Mouse (Mus musculus): ENCODE data around the gene Jam3. TPM values are rescaled to one million over a fixed set of nuclear protein-coding genes. Genes with fewer than 3 reads are reported as not detected.

Gene Jam3
- polyA plus RNA-seq, 1 experiment from 2014 or later, result 163 TPM

DNA sequence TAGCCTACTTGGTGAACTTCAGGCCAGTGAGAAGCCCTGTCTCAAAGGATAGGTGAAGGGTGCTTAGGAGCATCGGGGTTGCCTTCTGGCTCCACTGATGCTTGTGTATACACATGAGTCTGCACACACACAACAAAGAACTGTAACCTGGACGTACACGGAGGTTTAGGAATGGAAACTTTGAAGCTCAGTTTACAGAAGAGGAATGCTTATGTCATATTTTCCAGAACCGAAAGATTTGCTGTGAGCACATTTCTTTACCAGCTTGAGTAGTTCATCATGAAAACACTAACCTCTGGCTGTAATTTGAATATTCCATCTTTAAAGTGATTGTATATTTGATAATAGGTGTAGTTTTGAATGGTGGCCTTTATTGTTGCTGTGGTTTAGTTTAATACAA lies 84.3 kb downstream of the Jam3 start:
- H3K4me3 ChIP-seq (ENCODE audit: low read depth, low read length), result no peak overlapping the region
- H3K9ac ChIP-seq (ENCODE audit: low read depth, low read length), result no peak overlapping the region
- DNase-seq (ENCODE audit: low spot score) (no peak), ATAC-seq (ENCODE audit: low FRiP score) (no peak)
- H3K27ac ChIP-seq (ENCODE audit: low read depth, low read length), result no peak overlapping the region
- peaks cover 19% of the 10 kb centered on the region for H3K36me3 ChIP-seq (ENCODE audit: control insufficient read depth, insufficient read depth, low read length)
- H3K27me3 ChIP-seq (ENCODE audit: control insufficient read depth, insufficient read depth, low read length), result no peaks in the 10 kb centered on the region
- no peaks in the 10 kb centered on the region for H3K9me3 ChIP-seq (ENCODE audit: control insufficient read depth, low read length)
- WGBS, result 95% methylated on average over 4 of the region's 4 CpGs
- H3K4me1 ChIP-seq (replicated peaks; ENCODE audit: control insufficient read depth, insufficient read depth, low read length), result no peaks in the 10 kb centered on the region
- no peak overlapping the region for H3K4me2 ChIP-seq (replicated peaks; ENCODE audit: low read depth, low read length)

DNA sequence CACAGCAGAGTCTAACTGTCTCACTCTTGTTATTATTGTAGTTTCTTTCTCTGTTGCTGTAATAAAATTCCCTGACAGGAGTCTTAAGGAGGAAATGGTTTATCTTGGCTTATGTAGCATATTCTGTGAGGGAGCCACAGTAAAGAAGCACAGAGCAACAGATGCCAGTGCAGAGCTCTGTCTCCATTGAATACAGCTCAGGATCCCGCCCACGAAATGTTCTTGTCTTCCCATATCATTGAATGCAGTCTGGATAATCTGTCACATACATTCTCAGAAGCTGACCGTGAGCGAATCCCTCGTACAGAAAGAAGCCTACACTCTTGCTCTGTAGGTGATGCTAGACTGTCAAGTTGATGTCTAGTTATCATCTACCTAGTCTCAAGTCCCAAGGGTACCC lies 96.9 kb downstream of the Jam3 start:
- peaks cover 5% of the 10 kb centered on the region; the same call in 1 of the 2 replicates for H3K36me3 ChIP-seq (ENCODE audit: control insufficient read depth, insufficient read depth, low read length)
- H3K4me2 ChIP-seq (replicated peaks; ENCODE audit: low read depth, low read length), result no peak overlapping the region
- no peaks in the 10 kb centered on the region for H3K9me3 ChIP-seq (ENCODE audit: control insufficient read depth, low read length)
- no peak overlapping the region for H3K4me3 ChIP-seq (ENCODE audit: low read depth, low read length)
- no peaks in the 10 kb centered on the region for H3K4me1 ChIP-seq (replicated peaks; ENCODE audit: control insufficient read depth, insufficient read depth, low read length)
- DNase-seq (ENCODE audit: low spot score) (no peak), ATAC-seq (ENCODE audit: low FRiP score) (no peak)
- 94% methylated on average over 5 of the region's 5 CpGs for WGBS
- no peaks in the 10 kb centered on the region for H3K27me3 ChIP-seq (ENCODE audit: control insufficient read depth, insufficient read depth, low read length)
- H3K27ac ChIP-seq (ENCODE audit: low read depth, low read length), result no peak overlapping the region
- H3K9ac ChIP-seq (ENCODE audit: low read depth, low read length), result no peak overlapping the region

DNA sequence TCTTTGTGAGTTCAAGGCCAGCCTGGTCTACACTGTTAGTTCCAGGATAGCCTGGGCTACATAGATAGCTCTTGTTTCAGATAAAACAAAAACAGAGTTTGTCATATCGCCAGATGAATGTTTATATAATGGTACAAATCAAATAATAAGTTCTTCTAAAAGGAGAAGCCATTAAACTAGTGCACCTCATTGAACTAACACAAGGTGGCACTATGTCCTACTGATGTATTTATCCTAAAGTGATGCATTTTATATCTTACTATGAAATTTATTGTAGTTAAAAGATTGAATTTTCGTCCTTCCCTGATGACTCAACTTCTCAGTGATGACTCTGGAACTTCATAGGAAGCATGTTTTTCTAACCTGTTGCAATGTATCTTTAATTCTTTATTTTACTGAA lies 105.7 kb downstream of the Jam3 start:
- Histone ChIP-seq H3K27me3 (ENCODE audit: control insufficient read depth, insufficient read depth, low read length) (no peaks in the 10 kb centered on the region), H3K27ac (ENCODE audit: low read depth, low read length) (no peak overlapping the region), H3K9ac (ENCODE audit: low read depth, low read length) (no peak overlapping the region), H3K4me1 (replicated peaks; ENCODE audit: control insufficient read depth, insufficient read depth, low read length) (no peaks in the 10 kb centered on the region), H3K4me2 (replicated peaks; ENCODE audit: low read depth, low read length) (no peak overlapping the region), H3K4me3 (ENCODE audit: low read depth, low read length) (no peak overlapping the region), H3K36me3 (ENCODE audit: control insufficient read depth, insufficient read depth, low read length) (peaks cover 13% of the 10 kb centered on the region; the same call in 1 of the 2 replicates), H3K9me3 (ENCODE audit: control insufficient read depth, low read length) (no peaks in the 10 kb centered on the region)
- no peak for DNase-seq (ENCODE audit: low spot score)
- 92% methylated on average over 2 of the region's 2 CpGs for WGBS
- no peak for ATAC-seq (ENCODE audit: low FRiP score)

Other genes with a start within 250 kb of the Jam3 start
- not detected in 2 replicates for gene Gm1110, start 232.3 kb downstream of the Jam3 start, polyA plus RNA-seq (2014; fragmentation: Nextera tagmentation; extraction: Ambion mirVana)
- 32.8 and 34.3 TPM in 2 replicates for gene Acad8, start 155.9 kb downstream of the Jam3 start, polyA plus RNA-seq (2014; fragmentation: Nextera tagmentation; extraction: Ambion mirVana)
- 164 and 165 TPM in 2 replicates for gene Thyn1, start 155.7 kb downstream of the Jam3 start, polyA plus RNA-seq (2014; fragmentation: Nextera tagmentation; extraction: Ambion mirVana)
- 55.9 and 64.2 TPM in 2 replicates for gene Vps26b, start 125.4 kb downstream of the Jam3 start, polyA plus RNA-seq (2014; fragmentation: Nextera tagmentation; extraction: Ambion mirVana)
- 31.8 and 38.7 TPM in 2 replicates for gene Ncapd3, start 125.2 kb downstream of the Jam3 start, polyA plus RNA-seq (2014; fragmentation: Nextera tagmentation; extraction: Ambion mirVana)
- 5.7 and 6.6 TPM in 2 replicates for gene Igsf9b, start 143.8 kb upstream of the Jam3 start, polyA plus RNA-seq (2014; fragmentation: Nextera tagmentation; extraction: Ambion mirVana)
- not detected in 2 replicates for gene Spata19, start 241.4 kb upstream of the Jam3 start, polyA plus RNA-seq (2014; fragmentation: Nextera tagmentation; extraction: Ambion mirVana)

Data from hindbrain, embryonic 11.5 days (tissue).